Mouse (Mus musculus): Measurements from ENCODE around the gene Sf3b4. TPM values are rescaled to one million over a fixed set of nuclear protein-coding genes. Genes with fewer than 3 reads are reported as not detected.

Sf3b4 gene
- total RNA-seq, 1 experiment: 91.1 TPM

DNA sequence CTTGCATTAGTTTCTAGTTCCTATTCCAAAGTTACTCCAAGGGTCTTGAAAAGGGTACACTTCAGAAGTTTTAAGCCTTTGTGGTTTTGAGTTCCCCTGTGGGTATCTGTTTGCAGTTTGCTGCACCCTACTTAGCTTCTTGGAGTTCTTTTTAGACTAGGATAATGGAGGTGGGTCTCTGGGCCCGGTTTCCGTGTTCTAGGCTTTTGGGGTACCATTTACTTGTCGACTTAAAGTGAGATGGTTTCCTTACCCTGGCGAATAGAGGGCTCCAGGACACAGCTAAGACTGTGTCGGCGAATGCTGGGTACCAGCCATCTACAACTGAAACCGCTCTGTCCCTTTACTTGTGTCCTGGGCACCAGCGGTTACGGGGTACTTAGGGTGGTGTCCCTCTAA lies 49.5 kb downstream of the Sf3b4 start:
- H3K27ac ChIP-seq (ENCODE audit: insufficient read depth, low read depth, low read length, poor library complexity, severe bottlenecking): peak overlapping the region; percentile 20; the same call in 1 of the 2 replicates
- H3K9me3 ChIP-seq (ENCODE audit: control insufficient read depth, insufficient read depth, low read depth, low read length): no peaks in the 10 kb centered on the region
- peak overlapping the region; percentile 61 for H3K9ac ChIP-seq (ENCODE audit: insufficient read depth, low read depth, low read length, poor library complexity, severe bottlenecking)
- no peaks in the 10 kb centered on the region for H3K36me3 ChIP-seq (ENCODE audit: control insufficient read depth, insufficient read depth, low read length, poor library complexity, severe bottlenecking)
- in situ Hi-C loops (cut with MboI; ENCODE audit: low sequenced_read_pairs in 2 of 2, unreplicated experiment in 2 of 2): no loop called here
- H3K4me3 ChIP-seq (ENCODE audit: insufficient read depth in 1 of 2, low read depth in 1 of 2, low read length in 2 of 2, poor library complexity in 1 of 2, severe bottlenecking in 1 of 2): peak overlapping the region; percentile 55 to 75
- peaks cover 0 to 7% of the 10 kb centered on the region in 2 experiments; a peak in 2 of 4 replicates for H3K4me1 ChIP-seq (ENCODE audit: control insufficient read depth in 2 of 2, insufficient read depth in 2 of 2, low read length in 2 of 2, poor library complexity in 1 of 2)
- no peak for DNase-seq (ENCODE audit: low read depth, low spot score)
- no peak for TF ChIP-seq ZNF384 (IDR thresholded peaks at IDR 0.05; ENCODE audit: low read depth, low read length)

- no peak for TF ChIP-seq CHD2 (IDR thresholded peaks at IDR 0.05; ENCODE audit: low read depth, low read length)
- no peak for TF ChIP-seq ZNF384 (IDR thresholded peaks at IDR 0.05; ENCODE audit: low read depth, low read length)
- TF ChIP-seq MAFK (IDR thresholded peaks at IDR 0.05; ENCODE audit: insufficient read depth, low read depth, low read length): no peak
- no peak for TF ChIP-seq HCFC1 (IDR thresholded peaks at IDR 0.05; ENCODE audit: borderline replicate concordance, insufficient read depth, low read length)
- no peak for TF ChIP-seq ZC3H11A (IDR thresholded peaks at IDR 0.05; ENCODE audit: borderline replicate concordance, low read depth, low read length)
- Histone ChIP-seq H3K27ac (ENCODE audit: insufficient read depth, low read depth, low read length, poor library complexity, severe bottlenecking) (no peak overlapping the region), H3K9me3 (ENCODE audit: control insufficient read depth, insufficient read depth, low read depth, low read length) (no peaks in the 10 kb centered on the region), H3K4me1 (ENCODE audit: control insufficient read depth in 2 of 2, insufficient read depth in 2 of 2, low read length in 2 of 2, poor library complexity in 1 of 2) (peaks cover 0 to 11% of the 10 kb centered on the region in 2 experiments; a peak in 2 of 4 replicates), H3K36me3 (ENCODE audit: control insufficient read depth, insufficient read depth, low read length, poor library complexity, severe bottlenecking) (no peaks in the 10 kb centered on the region), H3K9ac (ENCODE audit: insufficient read depth, low read depth, low read length, poor library complexity, severe bottlenecking) (no peak overlapping the region), H3K4me3 (ENCODE audit: insufficient read depth in 1 of 2, low read depth in 1 of 2, low read length in 2 of 2, poor library complexity in 1 of 2, severe bottlenecking in 1 of 2) (no peak overlapping the region)
- DNase-seq (ENCODE audit: low read depth, low spot score): no peak
- in situ Hi-C loops (cut with MboI; ENCODE audit: low sequenced_read_pairs in 2 of 2, unreplicated experiment in 2 of 2): no loop called here
These were observed 50.6 kb downstream of the Sf3b4 start for GRCm38 (mm10) chr3:96222774-96223173.

DNA sequence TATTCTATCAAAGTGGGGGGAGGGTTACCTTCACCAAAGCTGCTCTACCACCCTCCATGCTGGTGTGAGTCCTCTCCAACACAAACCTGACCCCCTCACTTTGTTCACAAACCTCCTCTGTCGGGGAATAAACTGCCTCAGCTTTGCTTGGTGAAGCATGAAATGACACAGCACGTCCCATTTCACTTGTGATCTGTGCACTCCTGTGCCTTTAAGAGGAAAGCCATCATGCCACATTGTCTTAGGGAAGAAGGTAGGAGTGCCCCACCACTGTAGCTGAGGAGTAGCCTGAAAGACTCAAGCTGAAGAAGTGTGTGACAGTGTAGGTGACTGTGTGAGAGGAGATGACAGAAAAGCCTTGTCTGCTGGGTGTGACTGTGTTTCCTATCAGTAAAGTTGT lies 53.3 kb downstream of the Sf3b4 start:
- in situ Hi-C loops (cut with MboI; ENCODE audit: low sequenced_read_pairs in 2 of 2, unreplicated experiment in 2 of 2): no loop called here
- no peak for TF ChIP-seq CHD2 (IDR thresholded peaks at IDR 0.05; ENCODE audit: low read depth, low read length)
- TF ChIP-seq HCFC1 (IDR thresholded peaks at IDR 0.05; ENCODE audit: borderline replicate concordance, insufficient read depth, low read length): no peak
- no peak for TF ChIP-seq ZNF384 (IDR thresholded peaks at IDR 0.05; ENCODE audit: low read depth, low read length)
- TF ChIP-seq ZC3H11A (IDR thresholded peaks at IDR 0.05; ENCODE audit: borderline replicate concordance, low read depth, low read length): no peak
- H3K36me3 ChIP-seq (ENCODE audit: control insufficient read depth, insufficient read depth, low read length, poor library complexity, severe bottlenecking): no peaks in the 10 kb centered on the region
- no peaks in the 10 kb centered on the region for H3K9me3 ChIP-seq (ENCODE audit: control insufficient read depth, insufficient read depth, low read depth, low read length)
- no peak overlapping the region for H3K27ac ChIP-seq (ENCODE audit: insufficient read depth, low read depth, low read length, poor library complexity, severe bottlenecking)
- DNase-seq (ENCODE audit: low read depth, low spot score): no peak
- no peak overlapping the region for H3K4me3 ChIP-seq (ENCODE audit: insufficient read depth in 1 of 2, low read depth in 1 of 2, low read length in 2 of 2, poor library complexity in 1 of 2, severe bottlenecking in 1 of 2)
- peaks cover 0 to 11% of the 10 kb centered on the region in 2 experiments; a peak in 2 of 4 replicates for H3K4me1 ChIP-seq (ENCODE audit: control insufficient read depth in 2 of 2, insufficient read depth in 2 of 2, low read length in 2 of 2, poor library complexity in 1 of 2)
- no peak overlapping the region for H3K9ac ChIP-seq (ENCODE audit: insufficient read depth, low read depth, low read length, poor library complexity, severe bottlenecking)

Other genes starting within 250 kb of the Sf3b4 start
- gene Anp32e, start 243.1 kb upstream of the Sf3b4 start, total RNA-seq (2012; rRNA removed): 40.9 and 50.8 TPM in 2 replicates
- 12.0 and 19.6 TPM in 2 replicates for gene Plekho1, start 176.3 kb upstream of the Sf3b4 start, total RNA-seq (2012; rRNA removed)
- gene Vps45, start 113.9 kb upstream of the Sf3b4 start, total RNA-seq (2012; rRNA removed): 9.9 and 11.9 TPM in 2 replicates
- 17.6 and 23.2 TPM in 2 replicates for gene Otud7b, start 67.8 kb upstream of the Sf3b4 start, total RNA-seq (2012; rRNA removed)
- 3.5 and 4.0 TPM in 2 replicates for gene Mtmr11, start 10.3 kb upstream of the Sf3b4 start, total RNA-seq (2012; rRNA removed)
- 7.2 and 8.2 TPM in 2 replicates for gene Sv2a, start 8.8 kb downstream of the Sf3b4 start, total RNA-seq (2012; rRNA removed)
- 70.8 and 76.4 TPM in 2 replicates for gene Bola1, start 47.4 kb downstream of the Sf3b4 start, total RNA-seq (2012; rRNA removed)
- gene Hist2h2ab, start 47.5 kb downstream of the Sf3b4 start, total RNA-seq (2012; rRNA removed): 54.2 and 70.0 TPM in 2 replicates
- gene Hist2h2ac, start 48.5 kb downstream of the Sf3b4 start, total RNA-seq (2012; rRNA removed): 684 and 687 TPM in 2 replicates
- gene Hist2h2be, start 48.8 kb downstream of the Sf3b4 start, total RNA-seq (2012; rRNA removed): 0.80 and 1.0 TPM in 2 replicates
- gene Hist2h3c2, start 66.8 kb downstream of the Sf3b4 start, total RNA-seq (2012; rRNA removed): 398 and 546 TPM in 2 replicates
- 2,531 and 3,588 TPM in 2 replicates for gene Hist2h2aa2, start 67.9 kb downstream of the Sf3b4 start, total RNA-seq (2012; rRNA removed)
- 2,311 and 3,075 TPM in 2 replicates for gene Hist2h2aa1, start 73.2 kb downstream of the Sf3b4 start, total RNA-seq (2012; rRNA removed)
- not detected in 2 replicates for gene Hist2h3c1, start 74.4 kb downstream of the Sf3b4 start, total RNA-seq (2012; rRNA removed)
- 46.0 TPM in 2 replicates for gene Hist2h4, start 91.0 kb downstream of the Sf3b4 start, total RNA-seq (2012; rRNA removed)
- gene Hist2h3b, start 96.3 kb downstream of the Sf3b4 start, total RNA-seq (2012; rRNA removed): 806 and 880 TPM in 2 replicates
- gene Hist2h2bb, start 97.4 kb downstream of the Sf3b4 start, total RNA-seq (2012; rRNA removed): 1,985 and 2,453 TPM in 2 replicates
- not detected in 2 replicates for gene Fcgr1, start 121.6 kb downstream of the Sf3b4 start, total RNA-seq (2012; rRNA removed)